Mouse (Mus musculus) forebrain, embryonic 14.5 days (tissue): ENCODE data around the gene Ran. TPM values are rescaled to one million over a fixed set of nuclear protein-coding genes. Genes with fewer than 3 reads are reported as not detected.

Experiments used
- ATAC-seq: fragments of 200-750 bp; cut with Nextera tagmentation; 2 replicates; pipeline ENCODE4 v1.8.0; 2017; ENCODE audit warnings: mild to moderate bottlenecking, moderate library complexity
- DNase-seq: peaks from one replicate; pipeline ENCODE4 v3.0.0-alpha.2; 2015; ENCODE audit warnings: low spot score
- H3K27ac ChIP-seq: fragments of 300-500 bp; sonication (generic); 2 replicates; pipeline ENCODE4 v1.5.1; 2014; ENCODE audit warnings: low read depth, mild to moderate bottlenecking, control low read depth, low read length, moderate library complexity
- H3K27me3 ChIP-seq: fragments of 300-500 bp; sonication (generic); replicated peaks from 2 replicates; pipeline ENCODE4 v1.6.1; 2014; ENCODE audit warnings: low read length, control low read depth, mixed read lengths; ENCODE audit not compliant: control insufficient read depth, insufficient read depth
- H3K36me3 ChIP-seq: fragments of 300-500 bp; sonication (generic); 2 replicates; pipeline ENCODE4 v1.6.1; 2014; ENCODE audit warnings: low read length, control low read depth; ENCODE audit not compliant: control insufficient read depth, insufficient read depth
- H3K4me1 ChIP-seq: fragments of 300-500 bp; sonication (generic); 2 replicates; pipeline ENCODE4 v1.6.1; 2014; ENCODE audit warnings: antibody characterized with exemption, low read length, control low read depth; ENCODE audit not compliant: control insufficient read depth, insufficient read depth
- H3K4me2 ChIP-seq: fragments of 300-500 bp; sonication (generic); 2 replicates; pipeline ENCODE4 v1.6.1; 2014; ENCODE audit warnings: mild to moderate bottlenecking, control low read depth, low read length
- H3K4me3 ChIP-seq: fragments of 300-500 bp; sonication (generic); 2 replicates; pipeline ENCODE4 v1.5.1; 2014; ENCODE audit warnings: low read depth, low read length, control low read depth
- H3K9ac ChIP-seq: fragments of 300-500 bp; sonication (generic); 2 replicates; pipeline ENCODE4 v1.6.1; 2014; ENCODE audit warnings: mild to moderate bottlenecking, low read length, control low read depth, moderate library complexity
- H3K9me3 ChIP-seq: fragments of 300-500 bp; sonication (generic); replicated peaks from 2 replicates; pipeline ENCODE4 v1.6.1; 2016; ENCODE audit warnings: low read length, control low read depth, mixed read lengths; ENCODE audit not compliant: control insufficient read depth
- WGBS: fragments of 180-500 bp; shearing (Covaris S2); extraction: QIAGEN DNeasy Blood & Tissue Kit; methylation state at CpG from one replicate; pipeline ENCODE4 v1.1.7; 2014; 5-methylcytosine and 5-hydroxymethylcytosine counted together
- polyA plus RNA-seq: library from polyadenylated mRNA; unstranded; fragments of >200 nt; fragmentation: Nextera tagmentation; extraction: Ambion mirVana; gene quantifications from 2 replicates; pipeline ENCODE4 v1.2.1, GENCODE M21; 2014

The Ran gene
- polyA plus RNA-seq, 1 experiment from 2014 or later: 632 TPM

DNA sequence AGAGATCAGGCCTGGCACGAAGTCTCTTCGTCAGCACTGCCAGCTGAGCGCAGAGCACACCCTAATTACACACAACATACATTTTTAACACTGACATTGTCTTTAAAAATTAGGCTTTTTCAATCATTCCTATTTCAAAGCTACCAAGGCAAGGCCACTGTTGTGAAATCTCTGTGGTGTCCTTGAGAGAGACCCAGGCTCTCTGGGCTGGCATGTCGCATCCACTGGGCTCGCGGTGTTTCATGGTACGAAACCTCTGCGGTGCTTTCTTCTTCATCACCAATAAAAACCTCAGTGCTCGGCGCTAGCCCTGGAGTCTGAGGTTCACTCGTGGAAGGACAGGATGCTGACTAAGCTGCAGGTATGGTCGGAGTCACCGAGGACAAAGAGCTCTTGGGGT, 33.9 kb upstream of the Ran start:
- H3K4me2 ChIP-seq: no peak overlapping the region
- H3K9me3 ChIP-seq: no peaks in the 10 kb centered on the region
- DNase-seq (no peak), ATAC-seq (no peak)
- peaks cover 5% of the 10 kb centered on the region; the same call in 1 of the 2 replicates for H3K4me1 ChIP-seq
- no peak overlapping the region for H3K4me3 ChIP-seq
- no peaks in the 10 kb centered on the region for H3K27me3 ChIP-seq
- WGBS: 88% methylated on average over 13 of the region's 13 CpGs
- H3K9ac ChIP-seq: no peak overlapping the region; the same call in 1 of the 2 replicates
- H3K27ac ChIP-seq: no peak overlapping the region
- peaks cover 23% of the 10 kb centered on the region for H3K36me3 ChIP-seq

DNA sequence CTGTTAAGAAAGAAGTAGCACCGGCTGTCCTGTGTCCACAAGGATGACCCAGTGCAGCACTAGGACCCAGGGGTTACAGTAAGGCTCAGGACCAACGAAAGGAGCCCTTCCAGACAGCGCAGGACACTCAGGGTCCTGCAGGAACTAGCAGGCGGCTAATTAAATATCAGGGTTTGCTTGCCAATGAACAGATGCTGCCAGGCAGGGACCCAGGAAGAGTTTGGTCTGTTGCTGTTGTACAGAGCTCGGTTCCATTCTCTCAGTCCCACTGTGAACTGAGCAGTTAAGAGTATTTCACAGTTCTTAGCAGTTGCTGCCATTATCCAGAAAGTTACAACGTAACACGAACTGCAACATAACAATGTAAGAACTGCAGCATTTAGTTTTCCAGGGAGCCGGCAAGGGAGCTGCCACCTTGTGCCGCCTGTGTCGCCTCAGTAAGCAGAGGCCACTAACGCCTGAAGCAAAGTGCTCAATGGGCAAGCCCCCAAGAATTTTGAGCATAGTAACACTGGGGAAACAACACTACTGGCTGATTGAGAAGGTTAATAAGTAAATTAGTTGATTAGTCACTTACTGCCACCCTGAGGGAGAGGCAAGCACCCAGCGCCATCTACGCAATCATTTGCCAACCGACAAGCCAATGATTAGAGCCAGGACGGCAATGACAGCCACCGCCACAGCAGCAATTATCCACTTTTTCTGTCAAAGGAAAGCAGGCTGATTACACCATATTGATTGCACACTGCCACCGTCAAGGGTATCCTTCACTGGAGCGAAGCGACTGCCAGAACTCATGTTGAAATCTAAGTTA, 32.5 kb upstream of the Ran start:
- ATAC-seq (peak; percentile 72), DNase-seq (peak; percentile 77)
- H3K9me3 ChIP-seq: no peaks in the 10 kb centered on the region
- no peak overlapping the region for H3K4me2 ChIP-seq
- H3K27me3 ChIP-seq: no peaks in the 10 kb centered on the region
- peaks cover 37% of the 10 kb centered on the region for H3K36me3 ChIP-seq
- H3K9ac ChIP-seq: no peak overlapping the region
- H3K27ac ChIP-seq: no peak overlapping the region
- WGBS: 45% methylated on average over 19 of the region's 19 CpGs
- H3K4me3 ChIP-seq: no peak overlapping the region
- H3K4me1 ChIP-seq: peaks cover 5% of the 10 kb centered on the region; the same call in 1 of the 2 replicates

DNA sequence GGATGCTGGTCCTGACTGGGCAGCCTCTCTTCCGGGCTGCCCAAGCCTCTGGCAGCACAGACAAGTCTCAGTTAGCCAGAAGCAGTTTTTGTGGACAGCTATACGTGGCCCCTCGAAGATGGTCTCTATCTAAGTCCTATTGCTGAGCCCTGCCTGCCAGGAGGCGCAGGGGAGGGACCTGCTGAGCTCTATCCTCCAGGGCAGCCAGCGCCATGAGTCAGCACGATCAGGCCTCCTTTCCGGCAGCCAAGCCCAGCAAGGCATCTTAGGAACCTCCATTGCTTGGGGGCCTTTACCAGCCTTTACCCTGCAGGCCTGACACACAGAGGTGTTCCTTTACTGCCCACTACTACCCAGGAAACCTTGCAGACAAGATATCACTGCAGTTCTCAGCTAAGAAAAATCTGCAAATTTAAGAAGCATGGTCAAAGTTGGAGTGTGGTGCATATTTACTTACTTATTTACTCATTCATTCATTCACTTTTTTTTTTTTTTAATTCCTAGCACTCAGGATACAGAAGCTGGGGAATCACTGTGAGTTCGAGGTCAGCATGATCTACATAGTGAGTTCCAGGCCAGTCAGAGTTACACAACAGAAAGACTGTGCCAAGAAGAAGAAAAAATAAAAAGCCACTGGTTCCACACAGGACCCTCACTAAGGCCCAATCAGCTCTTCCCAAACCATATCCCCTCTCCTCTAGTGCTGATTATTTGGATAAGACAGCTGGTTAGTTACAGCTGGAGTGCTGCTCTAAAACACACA, 19.0 kb upstream of the Ran start:
- Histone ChIP-seq H3K27me3 (no peaks in the 10 kb centered on the region), H3K4me2 (no peak overlapping the region), H3K27ac (no peak overlapping the region), H3K4me1 (no peaks in the 10 kb centered on the region), H3K9ac (no peak overlapping the region; the same call in 1 of the 2 replicates), H3K36me3 (0 out of 2 replicates have a peak, but pooled peaks cover 11% of the 10 kb centered on the region), H3K9me3 (no peaks in the 10 kb centered on the region), H3K4me3 (no peak overlapping the region)
- 46% methylated on average over 8 of the region's 8 CpGs for WGBS
- no peak for DNase-seq
- no peak for ATAC-seq

DNA sequence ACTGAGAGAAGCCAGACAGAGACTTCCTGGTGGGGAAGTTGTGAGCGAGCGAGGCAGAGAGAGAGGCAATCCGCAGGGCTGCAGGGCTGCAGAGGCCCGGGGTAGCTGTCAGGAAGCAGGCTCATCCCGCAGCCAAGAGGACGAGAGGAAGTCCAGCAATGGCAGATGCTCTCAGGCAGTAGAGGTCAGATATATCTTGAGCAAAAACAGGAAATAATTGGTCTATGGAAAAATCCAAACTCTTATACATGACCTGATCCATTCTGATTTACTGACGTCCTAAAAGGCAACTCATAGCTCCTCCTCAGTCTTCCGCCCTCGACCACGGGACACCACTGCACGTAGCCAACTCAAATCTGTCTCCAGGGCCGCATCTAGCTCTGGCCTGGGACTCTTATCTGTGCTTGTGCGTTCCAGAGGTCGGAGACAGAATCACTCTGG, 17.3 kb upstream of the Ran start:
- H3K4me2 ChIP-seq: no peak overlapping the region
- H3K27ac ChIP-seq: no peak overlapping the region
- no peaks in the 10 kb centered on the region for H3K9me3 ChIP-seq
- no peak overlapping the region for H3K9ac ChIP-seq
- H3K4me1 ChIP-seq: no peaks in the 10 kb centered on the region
- H3K27me3 ChIP-seq: no peaks in the 10 kb centered on the region
- WGBS: 68% methylated on average over 14 of the region's 14 CpGs
- no peak for DNase-seq
- H3K4me3 ChIP-seq: no peak overlapping the region
- ATAC-seq: no peak
- 0 out of 2 replicates have a peak, but pooled peaks cover 11% of the 10 kb centered on the region for H3K36me3 ChIP-seq

DNA sequence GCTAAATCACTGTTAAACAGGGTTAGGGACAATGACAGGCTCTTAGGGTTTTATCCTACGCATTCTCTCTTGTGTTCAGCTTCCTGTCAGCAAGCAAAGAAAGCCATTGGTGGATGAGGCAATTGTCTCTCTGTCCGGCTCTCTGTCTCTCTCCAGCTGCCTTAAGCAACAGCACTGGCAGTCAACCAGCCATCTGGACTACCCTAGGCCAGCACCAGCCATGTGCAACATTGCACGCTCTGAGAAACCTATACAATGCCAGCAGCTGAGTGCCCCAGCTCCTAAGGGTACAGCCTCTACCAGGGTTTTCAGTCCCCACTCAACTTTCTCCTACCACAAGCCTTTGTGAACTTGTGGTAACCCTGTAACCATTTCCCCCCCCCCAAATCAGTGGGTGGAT, 14.5 kb upstream of the Ran start:
- 77% methylated on average over 3 of the region's 3 CpGs for WGBS

DNA sequence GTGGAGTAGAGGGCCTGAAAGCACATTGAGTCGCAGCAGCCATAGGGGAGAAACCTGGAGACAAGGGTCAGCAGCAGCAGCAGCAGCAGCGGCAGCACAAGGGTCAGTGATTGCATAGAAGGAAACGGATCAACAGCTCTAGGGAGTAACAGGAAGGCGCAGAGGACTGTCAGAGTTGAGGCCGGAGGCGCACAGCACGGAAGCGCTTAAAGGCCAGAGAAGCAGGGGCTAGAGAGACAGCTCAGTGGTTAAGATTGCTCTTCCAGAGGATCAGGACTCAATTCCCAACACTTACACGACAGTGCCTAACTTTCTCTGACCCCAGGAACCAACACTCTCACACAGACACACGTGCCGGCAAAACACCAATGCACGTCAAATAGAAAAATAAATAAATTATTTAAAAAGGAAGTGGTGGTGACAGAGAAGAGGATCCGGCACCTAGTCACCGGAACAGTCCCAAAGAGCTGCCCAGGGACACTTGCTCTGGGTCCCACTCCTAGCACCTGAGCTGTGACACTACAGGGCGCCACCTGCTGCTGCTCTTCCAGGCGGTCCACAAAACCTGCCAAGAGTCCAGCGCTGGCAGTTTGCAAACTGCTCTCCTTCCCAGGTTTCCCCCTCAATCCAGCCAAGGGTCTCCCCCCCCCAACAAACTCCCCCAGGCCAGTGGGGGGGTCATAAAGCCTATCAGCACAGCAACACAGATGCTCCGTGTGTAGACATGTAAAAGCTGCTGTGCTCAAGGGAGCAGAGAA, 13.7 kb upstream of the Ran start:
- H3K27me3 ChIP-seq: no peaks in the 10 kb centered on the region
- H3K9ac ChIP-seq: no peak overlapping the region
- H3K4me3 ChIP-seq: no peak overlapping the region
- WGBS: 87% methylated on average over 18 of the region's 18 CpGs
- H3K36me3 ChIP-seq: 0 out of 2 replicates have a peak, but pooled peaks cover 4% of the 10 kb centered on the region
- ATAC-seq (no peak), DNase-seq (no peak)
- no peak overlapping the region for H3K27ac ChIP-seq
- H3K9me3 ChIP-seq: no peaks in the 10 kb centered on the region
- H3K4me1 ChIP-seq: no peaks in the 10 kb centered on the region
- no peak overlapping the region for H3K4me2 ChIP-seq

More for the DNA sequence above, 14.5 kb upstream of the Ran start:
- H3K9ac ChIP-seq: no peak overlapping the region
- H3K9me3 ChIP-seq: no peaks in the 10 kb centered on the region
- ATAC-seq (no peak), DNase-seq (no peak)
- H3K27ac ChIP-seq: no peak overlapping the region
- no peak overlapping the region for H3K4me2 ChIP-seq
- H3K4me1 ChIP-seq: no peaks in the 10 kb centered on the region
- H3K27me3 ChIP-seq: no peaks in the 10 kb centered on the region
- 0 out of 2 replicates have a peak, but pooled peaks cover 4% of the 10 kb centered on the region for H3K36me3 ChIP-seq
- no peak overlapping the region for H3K4me3 ChIP-seq

DNA sequence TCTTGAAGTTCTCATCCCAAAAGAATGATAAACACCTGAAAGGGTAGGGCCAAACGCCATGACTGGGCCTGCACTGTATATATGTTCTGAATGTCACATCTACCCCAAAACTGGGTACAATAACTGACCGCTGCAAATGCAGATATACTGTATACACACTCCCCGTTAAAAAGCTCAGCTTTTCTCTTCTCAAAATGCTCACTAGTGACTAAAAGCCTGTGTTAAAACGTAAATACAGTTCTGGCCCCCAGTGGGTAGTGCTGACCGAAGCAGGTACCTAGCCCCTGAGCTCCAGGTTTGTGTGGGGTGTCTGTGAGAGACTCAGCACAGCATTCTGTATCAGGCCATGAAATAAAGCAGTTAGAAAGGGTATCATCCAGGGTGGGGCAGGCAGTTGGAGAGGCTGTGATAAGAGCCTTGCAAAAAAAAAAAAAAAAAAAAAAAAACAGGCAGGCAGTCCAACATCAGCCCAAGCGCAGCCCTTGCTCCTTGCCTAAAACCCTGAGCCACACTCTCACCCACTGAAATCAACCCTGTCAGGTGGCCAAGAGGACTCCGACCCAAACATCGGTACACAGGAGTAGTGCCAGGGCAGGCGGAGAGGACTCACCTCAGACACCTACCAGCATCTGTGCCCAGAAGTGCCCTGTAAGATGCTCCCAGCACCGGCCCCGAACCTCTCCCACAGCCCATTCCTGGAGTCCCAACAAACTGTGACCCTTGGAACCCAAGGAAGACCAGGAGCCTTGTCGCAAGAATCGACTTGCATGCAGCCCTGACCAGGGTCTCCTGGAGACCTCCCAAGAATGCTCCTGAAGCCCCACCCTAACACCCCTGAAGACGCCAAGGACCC, 12.5 kb upstream of the Ran start:
- ATAC-seq (no peak), DNase-seq (no peak)
- Histone ChIP-seq H3K9me3 (no peaks in the 10 kb centered on the region), H3K4me1 (no peaks in the 10 kb centered on the region), H3K27me3 (no peaks in the 10 kb centered on the region), H3K36me3 (0 out of 2 replicates have a peak, but pooled peaks cover 4% of the 10 kb centered on the region), H3K27ac (0 out of 2 replicates have a peak overlapping the region, but pooled peaks have one; percentile 44), H3K4me2 (peak overlapping the region; percentile 80), H3K9ac (peak overlapping the region; percentile 82), H3K4me3 (peak overlapping the region; percentile 64)
- 53% methylated on average over 14 of the region's 14 CpGs for WGBS

DNA sequence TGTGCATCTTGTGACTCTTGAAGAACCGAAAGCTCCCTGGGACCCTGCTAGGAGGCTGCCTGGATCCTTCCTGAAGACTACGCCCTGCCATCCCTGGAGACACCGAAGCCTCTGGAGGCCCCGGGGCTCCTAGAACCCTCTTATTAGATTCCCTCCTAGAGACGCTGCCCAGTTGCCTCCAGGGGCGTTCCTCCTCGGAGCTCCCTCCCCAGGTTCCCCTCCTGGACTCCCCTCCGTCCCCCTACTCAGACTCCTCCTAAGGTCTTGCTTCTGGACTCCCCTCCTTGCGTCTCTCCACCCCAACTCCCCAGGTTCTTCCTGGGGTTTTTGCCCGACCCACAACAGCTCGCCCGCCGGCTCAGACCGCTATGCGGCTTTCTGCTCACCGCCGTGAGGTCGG, 11.9 kb upstream of the Ran start:
- DNase-seq (no peak), ATAC-seq (no peak; the same call in 1 of the 2 replicates)
- under 1% methylated on average over 18 of the region's 18 CpGs for WGBS

More for the DNA sequence above, 11.9 kb upstream of the Ran start:
- 0 out of 2 replicates have a peak, but pooled peaks cover 4% of the 10 kb centered on the region for H3K36me3 ChIP-seq
- H3K4me2 ChIP-seq: peak overlapping the region; percentile 80
- H3K4me3 ChIP-seq: peak overlapping the region; percentile 64
- no peaks in the 10 kb centered on the region for H3K4me1 ChIP-seq
- peak overlapping the region; percentile 44; the same call in 1 of the 2 replicates for H3K27ac ChIP-seq
- H3K27me3 ChIP-seq: no peaks in the 10 kb centered on the region
- no peaks in the 10 kb centered on the region for H3K9me3 ChIP-seq
- peak overlapping the region; percentile 82 for H3K9ac ChIP-seq
